Comparison of ENCODE assay signal across 20 mouse cellular contexts in the genomic region with DNA sequence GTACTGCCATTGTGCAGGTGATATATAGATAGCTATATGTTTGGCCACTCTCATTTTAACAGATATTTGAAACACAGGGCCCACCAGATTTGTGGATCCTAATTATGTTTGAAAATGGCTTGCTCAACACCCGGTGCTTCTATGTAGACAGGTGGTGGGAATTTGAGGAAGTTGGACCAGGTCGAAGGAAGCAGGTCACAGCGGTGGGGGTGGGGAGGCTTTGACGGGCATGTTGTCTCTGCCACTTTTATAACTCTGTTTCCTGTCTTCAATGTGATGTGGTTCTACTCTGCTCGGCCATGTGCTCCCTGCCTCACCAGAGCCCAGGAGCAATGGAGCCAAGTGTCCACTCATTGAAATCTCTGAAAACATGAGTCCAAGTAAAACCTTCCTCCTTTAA. TPM values are rescaled to one million over a fixed set of nuclear protein-coding genes. Genes with fewer than 3 reads are reported as not detected.
DNase-seq lines count a peak whose midpoint lies in the region; ATAC-seq and TF ChIP-seq lines count a peak whose summit lies in the region.
"Had no signal": no experiment of that assay in that cellular context is flagged by ENCODE, and none has a peak within 500 bp of the region (broad histone marks: within the 10 kb centered on the region; RNA-seq: fewer than 3 reads in every experiment).

No protein-coding gene starts in this region.

- intact Hi-C loops in left cerebral cortex, adult 2 months (cut with DNase I), result no loop called here

- in situ Hi-C loops in CH12.LX (cut with MboI; ENCODE audit: low pct_ligation_motif_present, low pct_unique_long_range_greater_than_20kb, low sequenced_read_pairs), result no loop called here

- no peaks in the 10 kb centered on the region for H3K9me3 ChIP-seq in CH12.LX (replicated peaks; ENCODE audit: low read length)
- H3K9me3 ChIP-seq: embryonic facial prominence, embryonic 12.5 days; heart, embryonic 15.5 days; hindbrain, embryonic 10.5 days had no signal

- TF ChIP-seq EP300 in CH12.LX (IDR thresholded peaks at IDR 0.05; ENCODE audit: low read length), result no peak

- TF ChIP-seq CTCF in thymus, adult 2 months (IDR thresholded peaks at IDR 0.05; ENCODE audit: borderline replicate concordance, control insufficient read depth, extremely low read depth, insufficient read depth, low read length, poor library complexity), result no peak
- no peak for TF ChIP-seq CTCF in CH12.LX (conservative IDR thresholded peaks at IDR 0.05 in 1 of 2, IDR thresholded peaks at IDR 0.05 in 1 of 2; ENCODE audit: low read depth in 2 of 2, low read length in 2 of 2)
- TF ChIP-seq CTCF in left cerebral cortex, adult 2 months (IDR thresholded peaks at IDR 0.05), result no peak
- no peak for TF ChIP-seq CTCF in lung, adult 2 months (IDR thresholded peaks at IDR 0.05; ENCODE audit: insufficient read depth, low read length)

- TF ChIP-seq POLR2A in thymus, adult 2 months (IDR thresholded peaks at IDR 0.05; ENCODE audit: control insufficient read depth, extremely low read depth, insufficient read depth, low read length, poor library complexity), result no peak
- no peak for TF ChIP-seq POLR2A in CH12.LX (IDR thresholded peaks at IDR 0.05; ENCODE audit: low read depth, low read length)
- TF ChIP-seq POLR2A in lung, adult 2 months (IDR thresholded peaks at IDR 0.05; ENCODE audit: borderline replicate concordance, extremely low read depth, low read depth, low read length), result no peak

- H3K4me1 ChIP-seq in thymus, adult 2 months (replicated peaks; ENCODE audit: control insufficient read depth, insufficient read depth, low read length), result peaks cover 6% of the 10 kb centered on the region
- H3K4me1 ChIP-seq in CH12.LX (ENCODE audit: control insufficient read depth in 1 of 2, insufficient read depth in 2 of 2), result peaks cover 8 to 31% of the 10 kb centered on the region in 2 experiments; a peak in 3 of 4 replicates
- no peaks in the 10 kb centered on the region for H3K4me1 ChIP-seq in lung, adult 2 months (ENCODE audit: control insufficient read depth, insufficient read depth, low read length)
- H3K4me1 ChIP-seq: embryonic facial prominence, embryonic 12.5 days; heart, embryonic 15.5 days; hindbrain, embryonic 10.5 days had no signal

- H3K4me2 ChIP-seq in CH12.LX (ENCODE audit: insufficient read depth, low read depth, poor library complexity, severe bottlenecking), result no peak overlapping the region
- H3K4me2 ChIP-seq: embryonic facial prominence, embryonic 12.5 days; heart, embryonic 11.5 days; heart, embryonic 15.5 days; hindbrain, embryonic 14.5 days had no signal

- no peaks in the 10 kb centered on the region for H3K79me2 ChIP-seq in CH12.LX (replicated peaks; ENCODE audit: control insufficient read depth, extremely low read depth, insufficient read depth, poor library complexity, severe bottlenecking)

- no peak overlapping the region for H3K4me3 ChIP-seq in thymus, adult 2 months (ENCODE audit: control insufficient read depth, insufficient read depth, low read length)
- H3K4me3 ChIP-seq in CH12.LX (replicated peaks in 1 of 3; ENCODE audit: low read depth in 2 of 3, low read length in 2 of 3, poor library complexity in 1 of 3), result no peak overlapping the region
- H3K4me3 ChIP-seq in left cerebral cortex, adult 2 months, result no peak overlapping the region
- no peak overlapping the region for H3K4me3 ChIP-seq in lung, adult 2 months (replicated peaks; ENCODE audit: extremely low read depth, low read depth, low read length)
- H3K4me3 ChIP-seq: embryonic facial prominence, embryonic 12.5 days; heart, adult 2 months; heart, embryonic 15.5 days; hindbrain, embryonic 10.5 days had no signal

- H3K36me3 ChIP-seq in thymus, adult 2 months (ENCODE audit: control insufficient read depth, insufficient read depth, low read length), result no peaks in the 10 kb centered on the region
- H3K36me3 ChIP-seq in CH12.LX (replicated peaks in 1 of 2; ENCODE audit: control insufficient read depth in 1 of 2, insufficient read depth in 1 of 2, low read length in 1 of 2), result no peaks in the 10 kb centered on the region
- H3K36me3 ChIP-seq: embryonic facial prominence, embryonic 12.5 days; heart, embryonic 15.5 days; hindbrain, embryonic 10.5 days had no signal

- peak; percentile 2 for DNase-seq in thymus, postnatal 25 days
- DNase-seq in thymus, adult 2 months, result no peak
- peak; percentile 31 for DNase-seq in CH12.LX (ENCODE audit: extremely low read depth)
- no peak for DNase-seq in left cerebral cortex, adult 2 months (ENCODE audit: extremely low spot score in 1 of 2, low spot score in 2 of 2)
- DNase-seq in lung, adult 2 months, result no peak
- DNase-seq in cerebellum, adult 18-20 months, result no peak
- DNase-seq: adrenal gland, adult 2 months; adrenal gland, postnatal 25 days; cerebellum, adult 2 months; cerebellum, postnatal 10 days; gastrocnemius, postnatal 10 days; heart, adult 2 months; heart, postnatal 14 days had no signal

- no peak overlapping the region for H3K9ac ChIP-seq in CH12.LX (ENCODE audit: insufficient read depth, low read depth)
- H3K9ac ChIP-seq: embryonic facial prominence, embryonic 12.5 days; heart, embryonic 15.5 days; hindbrain, embryonic 14.5 days had no signal

- no peaks in the 10 kb centered on the region for H3K27me3 ChIP-seq in thymus, adult 2 months (ENCODE audit: control insufficient read depth, insufficient read depth, low read length)
- H3K27me3 ChIP-seq in CH12.LX (replicated peaks), result no peaks in the 10 kb centered on the region
- H3K27me3 ChIP-seq: embryonic facial prominence, embryonic 12.5 days; heart, embryonic 15.5 days had no signal

- no peak for TF ChIP-seq RAD21 in CH12.LX (IDR thresholded peaks at IDR 0.05; ENCODE audit: low read depth, low read length)

- no peak overlapping the region for H3K27ac ChIP-seq in thymus, adult 2 months (ENCODE audit: control insufficient read depth, insufficient read depth, low read length)
- no peak overlapping the region for H3K27ac ChIP-seq in CH12.LX (ENCODE audit: insufficient read depth, low read depth)
- no peak overlapping the region for H3K27ac ChIP-seq in left cerebral cortex, adult 2 months
- H3K27ac ChIP-seq: embryonic facial prominence, embryonic 12.5 days; heart, adult 2 months; heart, embryonic 15.5 days; hindbrain, embryonic 10.5 days; hindbrain, embryonic 14.5 days had no signal

- WGBS in thymus, adult 2 months, result 7% methylated on average over 5 of the region's 5 CpGs
- WGBS in lung, adult 2 months, result 69% methylated on average over 5 of the region's 5 CpGs

- peak; percentile 50; the same call in 1 of the 2 replicates for ATAC-seq in megakaryocyte progenitor cell, adult 5-6 weeks (replicated peaks; ENCODE audit: poor library complexity)
- ATAC-seq: forebrain, embryonic 16.5 days had no signal

- dilution Hi-C loops in CH12.LX (cut with MboI; ENCODE audit: extremely low pct_ligation_motif_present, extremely low pct_unique_long_range_greater_than_20kb, low sequenced_read_pairs), result no loop called here

TF ChIP-seq in CH12.LX, 34 proteins besides CTCF, POLR2A, EP300 and RAD21:
- TF ChIP-seq MXI1 (IDR thresholded peaks at IDR 0.05; ENCODE audit: low read depth, low read length), result no peak
- 0 out of 2 replicates have a peak, but pooled peaks have one; percentile 46 for TF ChIP-seq CHD2 (IDR thresholded peaks at IDR 0.05; ENCODE audit: low read length)

RNA-seq across cellular contexts. Expression of gene Akap17b, which starts 46.2 kb away (rescaled TPM):
- polyA plus RNA-seq in thymus, adult 2 months (2012; rRNA removed), result 0.41 and 0.42 TPM in 2 replicates
- total RNA-seq in CH12.LX (2012; rRNA removed), result 1.7 TPM in 2 replicates
- total RNA-seq in CH12.LX (2014; rRNA removed), result 2.9 and 3.3 TPM in 2 replicates
- 3.4 and 4.3 TPM in 2 replicates for polyA plus RNA-seq in CH12.LX (2012; ENCODE audit: insufficient read length, low read depth)
- 1.9 and 2.3 TPM in 2 replicates for total RNA-seq in megakaryocyte progenitor cell, adult 5-6 weeks (2015)
- 5.7 TPM in 2 replicates for total RNA-seq in megakaryocyte progenitor cell, adult 5-6 weeks (2017)
- total RNA-seq in left cerebral cortex, adult 2 months (2021), result 10 to 100 TPM; 12.3 to 13.1 TPM
- polyA plus RNA-seq in lung, adult 2 months (2012; rRNA removed), result 0.34 and 0.60 TPM in 2 replicates

RNA-seq across cellular contexts. Expression of gene Slc25a43, which starts 52.1 kb away (rescaled TPM):
- 1.6 and 2.2 TPM in 2 replicates for polyA plus RNA-seq in thymus, adult 2 months (2012; rRNA removed)
- total RNA-seq in CH12.LX (2012; rRNA removed) (1.2 and 1.7 TPM in 2 replicates), CH12.LX (2014; rRNA removed) (1.5 and 2.2 TPM in 2 replicates)
- 1.4 and 1.7 TPM in 2 replicates for polyA plus RNA-seq in CH12.LX (2012; ENCODE audit: insufficient read length, low read depth)
- total RNA-seq in megakaryocyte progenitor cell, adult 5-6 weeks (2015), result 3.1 and 3.2 TPM in 2 replicates
- total RNA-seq in megakaryocyte progenitor cell, adult 5-6 weeks (2017), result 0.74 and 1.8 TPM in 2 replicates
- under 1 TPM in 1 of 2 experiments, not detected in 1; 0.41 TPM for total RNA-seq in left cerebral cortex, adult 2 months (2021)
- polyA plus RNA-seq in lung, adult 2 months (2012; rRNA removed), result 3.1 and 3.4 TPM in 2 replicates
- total RNA-seq: heart, adult 2 months had no signal

Comparison
In these comparisons a context has a peak if more than half of its experiments do, and no peak if none do; other contexts are left out.
1. DNase-seq: peak in thymus, postnatal 25 days (single experiment) and CH12.LX (single experiment); none in thymus, adult 2 months (single experiment), left cerebral cortex, adult 2 months (0 of 2), lung, adult 2 months (single experiment) and cerebellum, adult 18-20 months (0 of 2).